Mouse (Mus musculus): ENCODE measurements around the gene Gm20532. TPM values are rescaled to one million over a fixed set of nuclear protein-coding genes. Genes with fewer than 3 reads are reported as not detected.

The Gm20532 gene
- polyA plus RNA-seq, 1 experiment from 2014 or later = not detected

GRCm38 (mm10) chr2:26610526-26610925 lies 24.1 kb downstream of the Gm20532 start:
- Histone ChIP-seq H3K36me3 (ENCODE audit: control insufficient read depth, insufficient read depth, low read length) (no peaks in the 10 kb centered on the region), H3K4me3 (ENCODE audit: low read depth, low read length) (no peak overlapping the region), H3K9ac (ENCODE audit: low read depth, low read length) (no peak overlapping the region), H3K4me2 (replicated peaks; ENCODE audit: low read depth, low read length) (no peak overlapping the region), H3K9me3 (ENCODE audit: control insufficient read depth, low read length) (no peaks in the 10 kb centered on the region), H3K27ac (ENCODE audit: low read depth, low read length) (no peak overlapping the region), H3K27me3 (ENCODE audit: control insufficient read depth, insufficient read depth, low read length) (no peaks in the 10 kb centered on the region), H3K4me1 (replicated peaks; ENCODE audit: control insufficient read depth, insufficient read depth, low read length) (no peaks in the 10 kb centered on the region)
- WGBS = 69% methylated on average over 3 of the region's 3 CpGs
- DNase-seq (ENCODE audit: low spot score) = no peak
- no peak for ATAC-seq (ENCODE audit: low FRiP score)

- ATAC-seq (ENCODE audit: low FRiP score) (no peak), DNase-seq (ENCODE audit: low spot score) (no peak)
- Histone ChIP-seq H3K4me3 (ENCODE audit: low read depth, low read length) (no peak overlapping the region), H3K4me1 (replicated peaks; ENCODE audit: control insufficient read depth, insufficient read depth, low read length) (no peaks in the 10 kb centered on the region), H3K4me2 (replicated peaks; ENCODE audit: low read depth, low read length) (no peak overlapping the region), H3K27ac (ENCODE audit: low read depth, low read length) (no peak overlapping the region), H3K9me3 (ENCODE audit: control insufficient read depth, low read length) (no peaks in the 10 kb centered on the region), H3K9ac (ENCODE audit: low read depth, low read length) (no peak overlapping the region), H3K27me3 (ENCODE audit: control insufficient read depth, insufficient read depth, low read length) (no peaks in the 10 kb centered on the region), H3K36me3 (ENCODE audit: control insufficient read depth, insufficient read depth, low read length) (no peaks in the 10 kb centered on the region)
Observed at GRCm38 (mm10) chr2:26611054-26611453, 24.6 kb downstream of the Gm20532 start.

- Histone ChIP-seq H3K9ac (ENCODE audit: low read depth, low read length) (no peak overlapping the region), H3K4me2 (replicated peaks; ENCODE audit: low read depth, low read length) (no peak overlapping the region), H3K4me1 (replicated peaks; ENCODE audit: control insufficient read depth, insufficient read depth, low read length) (no peaks in the 10 kb centered on the region), H3K27ac (ENCODE audit: low read depth, low read length) (no peak overlapping the region), H3K27me3 (ENCODE audit: control insufficient read depth, insufficient read depth, low read length) (no peaks in the 10 kb centered on the region), H3K9me3 (ENCODE audit: control insufficient read depth, low read length) (no peaks in the 10 kb centered on the region), H3K36me3 (ENCODE audit: control insufficient read depth, insufficient read depth, low read length) (no peaks in the 10 kb centered on the region), H3K4me3 (ENCODE audit: low read depth, low read length) (no peak overlapping the region)
- DNase-seq (ENCODE audit: low spot score) (no peak), ATAC-seq (ENCODE audit: low FRiP score) (no peak)
Observed at GRCm38 (mm10) chr2:26611896-26612295, 25.5 kb downstream of the Gm20532 start.

- 81% methylated on average over 5 of the region's 5 CpGs for WGBS
Observed at GRCm38 (mm10) chr2:26614903-26615302, 28.5 kb downstream of the Gm20532 start.

GRCm38 (mm10) chr2:26615459-26616124 lies 29.2 kb downstream of the Gm20532 start:
- Histone ChIP-seq H3K4me2 (replicated peaks; ENCODE audit: low read depth, low read length) (no peak overlapping the region), H3K9me3 (ENCODE audit: control insufficient read depth, low read length) (no peaks in the 10 kb centered on the region), H3K27me3 (ENCODE audit: control insufficient read depth, insufficient read depth, low read length) (no peaks in the 10 kb centered on the region), H3K4me1 (replicated peaks; ENCODE audit: control insufficient read depth, insufficient read depth, low read length) (no peaks in the 10 kb centered on the region), H3K36me3 (ENCODE audit: control insufficient read depth, insufficient read depth, low read length) (no peaks in the 10 kb centered on the region), H3K27ac (ENCODE audit: low read depth, low read length) (no peak overlapping the region), H3K4me3 (ENCODE audit: low read depth, low read length) (no peak overlapping the region), H3K9ac (ENCODE audit: low read depth, low read length) (no peak overlapping the region)
- 83% methylated on average over 4 of the region's 4 CpGs for WGBS
- DNase-seq (ENCODE audit: low spot score) = no peak
- no peak for ATAC-seq (ENCODE audit: low FRiP score)

More at GRCm38 (mm10) chr2:26614903-26615302, 28.5 kb downstream of the Gm20532 start:
- H3K4me2 ChIP-seq (replicated peaks; ENCODE audit: low read depth, low read length) = no peak overlapping the region
- H3K4me1 ChIP-seq (replicated peaks; ENCODE audit: control insufficient read depth, insufficient read depth, low read length) = no peaks in the 10 kb centered on the region
- no peak overlapping the region for H3K4me3 ChIP-seq (ENCODE audit: low read depth, low read length)
- no peak overlapping the region for H3K9ac ChIP-seq (ENCODE audit: low read depth, low read length)
- no peak for ATAC-seq (ENCODE audit: low FRiP score)
- H3K36me3 ChIP-seq (ENCODE audit: control insufficient read depth, insufficient read depth, low read length) = no peaks in the 10 kb centered on the region
- no peak for DNase-seq (ENCODE audit: low spot score)
- no peaks in the 10 kb centered on the region for H3K9me3 ChIP-seq (ENCODE audit: control insufficient read depth, low read length)
- H3K27me3 ChIP-seq (ENCODE audit: control insufficient read depth, insufficient read depth, low read length) = no peaks in the 10 kb centered on the region
- no peak overlapping the region for H3K27ac ChIP-seq (ENCODE audit: low read depth, low read length)

- H3K9ac ChIP-seq (ENCODE audit: low read depth, low read length) = no peak overlapping the region
- no peak overlapping the region for H3K27ac ChIP-seq (ENCODE audit: low read depth, low read length)
- no peaks in the 10 kb centered on the region for H3K9me3 ChIP-seq (ENCODE audit: control insufficient read depth, low read length)
- no peak for DNase-seq (ENCODE audit: low spot score)
- WGBS = 83% methylated on average over 6 of the region's 6 CpGs
- H3K4me2 ChIP-seq (replicated peaks; ENCODE audit: low read depth, low read length) = no peak overlapping the region
- H3K4me1 ChIP-seq (replicated peaks; ENCODE audit: control insufficient read depth, insufficient read depth, low read length) = no peaks in the 10 kb centered on the region
- H3K36me3 ChIP-seq (ENCODE audit: control insufficient read depth, insufficient read depth, low read length) = no peaks in the 10 kb centered on the region
- ATAC-seq (ENCODE audit: low FRiP score) = no peak
- no peak overlapping the region for H3K4me3 ChIP-seq (ENCODE audit: low read depth, low read length)
- H3K27me3 ChIP-seq (ENCODE audit: control insufficient read depth, insufficient read depth, low read length) = no peaks in the 10 kb centered on the region
Observed at GRCm38 (mm10) chr2:26617331-26617730, 30.9 kb downstream of the Gm20532 start.

- Histone ChIP-seq H3K4me1 (replicated peaks; ENCODE audit: control insufficient read depth, insufficient read depth, low read length) (no peaks in the 10 kb centered on the region), H3K4me3 (ENCODE audit: low read depth, low read length) (no peak overlapping the region), H3K4me2 (replicated peaks; ENCODE audit: low read depth, low read length) (no peak overlapping the region), H3K9me3 (ENCODE audit: control insufficient read depth, low read length) (no peaks in the 10 kb centered on the region), H3K36me3 (ENCODE audit: control insufficient read depth, insufficient read depth, low read length) (no peaks in the 10 kb centered on the region), H3K9ac (ENCODE audit: low read depth, low read length) (no peak overlapping the region), H3K27ac (ENCODE audit: low read depth, low read length) (no peak overlapping the region), H3K27me3 (ENCODE audit: control insufficient read depth, insufficient read depth, low read length) (no peaks in the 10 kb centered on the region)
- 67% methylated on average over 7 of the region's 7 CpGs for WGBS
- no peak for DNase-seq (ENCODE audit: low spot score)
- ATAC-seq (ENCODE audit: low FRiP score) = no peak
Observed at GRCm38 (mm10) chr2:26617928-26618327, 31.5 kb downstream of the Gm20532 start.

- no peak for ATAC-seq (ENCODE audit: low FRiP score)
- Histone ChIP-seq H3K9ac (ENCODE audit: low read depth, low read length) (no peak overlapping the region), H3K27me3 (ENCODE audit: control insufficient read depth, insufficient read depth, low read length) (no peaks in the 10 kb centered on the region), H3K9me3 (ENCODE audit: control insufficient read depth, low read length) (no peaks in the 10 kb centered on the region), H3K36me3 (ENCODE audit: control insufficient read depth, insufficient read depth, low read length) (no peaks in the 10 kb centered on the region), H3K4me2 (replicated peaks; ENCODE audit: low read depth, low read length) (no peak overlapping the region), H3K4me3 (ENCODE audit: low read depth, low read length) (no peak overlapping the region), H3K27ac (ENCODE audit: low read depth, low read length) (no peak overlapping the region), H3K4me1 (replicated peaks; ENCODE audit: control insufficient read depth, insufficient read depth, low read length) (no peaks in the 10 kb centered on the region)
- 57% methylated on average over 2 of the region's 2 CpGs for WGBS
- DNase-seq (ENCODE audit: low spot score) = no peak
Observed at GRCm38 (mm10) chr2:26621246-26621645, 34.8 kb downstream of the Gm20532 start.

- DNase-seq (ENCODE audit: low spot score) = no peak
- no peak overlapping the region for H3K27ac ChIP-seq (ENCODE audit: low read depth, low read length)
- no peaks in the 10 kb centered on the region for H3K27me3 ChIP-seq (ENCODE audit: control insufficient read depth, insufficient read depth, low read length)
- 72% methylated on average over 5 of the region's 5 CpGs for WGBS
- H3K4me3 ChIP-seq (ENCODE audit: low read depth, low read length) = no peak overlapping the region
- no peak overlapping the region for H3K4me2 ChIP-seq (replicated peaks; ENCODE audit: low read depth, low read length)
- ATAC-seq (ENCODE audit: low FRiP score) = no peak
- no peaks in the 10 kb centered on the region for H3K9me3 ChIP-seq (ENCODE audit: control insufficient read depth, low read length)
- no peak overlapping the region for H3K9ac ChIP-seq (ENCODE audit: low read depth, low read length)
- H3K36me3 ChIP-seq (ENCODE audit: control insufficient read depth, insufficient read depth, low read length) = no peaks in the 10 kb centered on the region
- H3K4me1 ChIP-seq (replicated peaks; ENCODE audit: control insufficient read depth, insufficient read depth, low read length) = no peaks in the 10 kb centered on the region
Observed at GRCm38 (mm10) chr2:26622984-26623383, 36.5 kb downstream of the Gm20532 start.

Measured in hindbrain, embryonic 11.5 days (tissue).